Mouse (Mus musculus) bone marrow, adult 2 months (tissue): ENCODE measurements at regions not wholly inside any gene's neighbourhood (a gene's known extent, or its start where the extent isn't known, plus 50 kb on each side); places are given as distances from the start of the nearest gene placed in this dataset.

Source experiments
- CTCF ChIP-seq: fragments of 200-500 bp; IDR thresholded peaks from 2 replicates; pipeline ENCODE4 v1.5.1; 2011; ENCODE audit warnings: low read length, control low read depth; ENCODE audit not compliant: control insufficient read depth, insufficient read depth
- POLR2A ChIP-seq: fragments of 200-500 bp; IDR thresholded peaks from 2 replicates; pipeline ENCODE4 v1.6.1; 2011; ENCODE audit warnings: low read depth, mild to moderate bottlenecking, control low read depth, low read length, borderline replicate concordance; ENCODE audit not compliant: control insufficient read depth

GRCm38 (mm10) chr5:99132670-99133069 is 95.5 kb upstream of the Prkg2 start:
- no peak for TF ChIP-seq POLR2A
- no peak for TF ChIP-seq CTCF
